Mouse (Mus musculus) heart, adult 2 months (tissue): Measurements from ENCODE around the gene Sarnp.

Source experiments
- EP300 ChIP-seq: fragments of 200-500 bp; IDR thresholded peaks from 2 replicates; pipeline ENCODE4 v1.6.1; 2011; ENCODE audit warnings: low read depth, low read length, control low read depth; ENCODE audit not compliant: insufficient read depth
- POLR2A ChIP-seq: fragments of 200-500 bp; IDR thresholded peaks from 2 replicates; pipeline ENCODE4 v1.6.1; 2011; ENCODE audit warnings: mild to moderate bottlenecking, low read depth, low read length, control low read depth; ENCODE audit not compliant: insufficient read depth

GRCm38 (mm10) chr10:128798676-128799075 lies 18.5 kb upstream of the Sarnp start:
- TF ChIP-seq EP300 (no peak), POLR2A (no peak)
